Mouse (Mus musculus) layer of hippocampus, adult 9-11 months (tissue): Measurements from ENCODE around the gene Mfsd4b5.
"Not testable (repeated sequence)": the region's sequence is repeated elsewhere in the genome, so short reads cannot be mapped to it uniquely, and the experiment has no call there.

Experiments
- DNase-seq: peaks from one replicate; pipeline ENCODE4 v3.0.0; 2022

Gene Mfsd4b5

DNA sequence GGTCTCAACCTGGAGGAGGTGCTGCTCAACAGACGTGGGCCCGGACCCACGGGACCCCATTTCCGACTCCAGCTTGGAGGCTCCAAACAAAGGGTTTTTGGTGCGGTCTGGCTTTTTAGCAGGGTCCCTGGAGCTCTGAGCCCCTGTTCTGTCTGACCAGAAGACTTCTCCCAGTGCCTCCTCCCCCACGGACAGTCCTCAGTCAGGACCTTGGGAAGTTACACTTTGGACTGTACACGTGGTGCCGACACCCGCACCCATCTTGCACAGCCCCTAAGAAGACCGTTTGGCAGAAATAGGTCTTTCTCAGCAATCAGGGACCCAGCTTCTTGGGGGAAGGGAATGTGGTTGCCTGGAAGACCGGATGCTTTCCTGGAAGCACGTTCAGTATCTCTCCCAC is at the start of gene Mfsd4b5:
Mfsd4b5 (minus strand) TSS at position 181 of the 400 bp plus-strand sequence.
- no peak for DNase-seq

DNA sequence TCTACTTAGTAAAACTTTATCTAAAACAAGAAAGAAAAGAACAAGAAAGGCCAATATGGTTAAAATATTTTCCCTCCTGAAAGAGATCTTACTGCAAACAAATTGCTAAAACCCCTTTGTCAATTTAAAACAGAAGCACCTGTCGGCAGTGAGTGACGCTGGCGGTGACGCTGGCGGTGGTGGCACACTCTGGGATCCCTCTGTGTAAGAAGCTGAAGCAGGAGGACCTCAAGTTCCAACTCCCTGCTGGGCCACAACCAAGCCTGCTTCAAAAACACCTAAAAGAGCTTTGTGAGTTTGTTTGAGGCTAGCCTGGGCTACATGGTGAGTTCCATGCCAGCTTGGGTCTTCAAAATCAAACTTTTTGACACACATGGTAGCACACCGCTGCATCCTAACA is 48.5 kb upstream of the Mfsd4b5 start:
- DNase-seq = no peak

DNA sequence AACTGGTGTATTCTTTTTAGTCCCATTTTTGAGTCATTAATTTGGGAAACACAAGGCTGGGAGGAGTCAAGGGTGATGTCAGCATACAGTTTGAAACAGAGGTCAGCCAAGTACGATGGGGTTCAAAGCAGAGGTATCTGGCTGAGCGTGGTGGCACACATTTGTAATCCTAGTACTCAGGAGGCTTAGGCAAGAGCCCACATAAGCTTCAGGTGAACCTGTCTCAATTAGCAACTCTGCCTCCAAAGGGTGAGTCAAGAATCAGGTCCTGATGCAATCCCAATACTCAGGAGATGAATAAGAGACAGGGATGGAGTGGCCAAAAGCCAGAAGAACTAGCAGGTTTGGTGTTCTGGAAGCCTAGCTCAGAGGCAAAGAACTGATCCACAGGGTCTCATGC is 46.5 kb upstream of the Mfsd4b5 start:
- DNase-seq = no peak

DNA sequence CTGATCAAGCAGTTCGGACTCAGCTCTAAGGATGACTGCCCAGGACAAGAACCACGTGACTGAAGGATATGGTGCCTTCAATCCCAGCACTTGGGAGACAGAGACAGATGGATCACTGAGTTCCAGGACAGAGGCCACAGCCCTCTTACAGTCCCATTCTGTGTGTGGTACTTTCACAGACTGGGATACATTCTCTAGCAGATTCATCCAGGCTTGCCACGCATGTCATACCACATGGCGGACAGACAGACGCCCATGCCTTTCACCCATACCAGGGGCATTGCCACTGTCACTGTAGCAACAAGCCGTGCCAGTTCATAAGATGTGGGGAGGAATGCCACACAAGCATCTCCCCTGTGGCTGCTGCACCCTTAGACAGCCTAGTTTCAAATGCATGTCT is 44.3 kb upstream of the Mfsd4b5 start:
- DNase-seq = no peak

DNA sequence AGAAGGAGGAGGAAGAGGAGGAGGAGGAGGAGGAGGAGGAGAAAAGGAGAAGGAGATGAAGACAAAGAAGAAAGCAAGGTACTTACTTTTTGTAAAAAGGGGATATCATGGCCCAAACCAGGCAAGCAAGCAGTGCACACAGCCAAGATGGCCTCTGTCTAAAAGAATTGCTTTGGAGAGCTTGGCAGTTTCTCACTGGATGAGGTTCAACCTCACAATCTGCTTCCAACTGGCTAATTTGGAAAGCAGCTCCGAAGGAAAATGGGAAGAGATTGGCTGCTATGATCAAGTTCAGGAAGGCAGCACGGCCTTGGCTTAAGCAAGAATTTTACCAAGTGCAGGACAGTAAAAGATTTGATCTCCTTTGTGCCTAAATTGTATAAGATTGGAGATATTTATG is 43.2 kb upstream of the Mfsd4b5 start:
- no peak for DNase-seq

DNA sequence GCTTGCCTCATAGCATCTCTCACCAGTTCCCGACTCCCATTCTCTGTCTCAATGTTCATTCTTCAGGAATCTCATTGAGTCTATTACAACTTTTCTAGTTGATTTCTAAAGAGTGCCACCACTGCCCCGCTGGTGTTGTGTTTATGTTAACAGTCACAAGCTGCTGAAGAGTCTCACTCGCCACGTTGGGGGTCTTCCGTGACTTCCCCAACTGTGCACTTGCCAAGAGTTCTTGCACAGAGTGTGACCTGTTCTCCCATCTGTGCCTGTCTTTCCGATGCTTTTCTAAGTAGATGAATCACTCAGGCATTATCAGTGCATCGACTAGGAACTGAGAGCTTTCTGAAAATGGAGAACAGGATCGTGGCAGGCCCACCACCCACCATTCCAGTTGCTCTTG is 41.6 kb upstream of the Mfsd4b5 start:
- DNase-seq = no peak

DNA sequence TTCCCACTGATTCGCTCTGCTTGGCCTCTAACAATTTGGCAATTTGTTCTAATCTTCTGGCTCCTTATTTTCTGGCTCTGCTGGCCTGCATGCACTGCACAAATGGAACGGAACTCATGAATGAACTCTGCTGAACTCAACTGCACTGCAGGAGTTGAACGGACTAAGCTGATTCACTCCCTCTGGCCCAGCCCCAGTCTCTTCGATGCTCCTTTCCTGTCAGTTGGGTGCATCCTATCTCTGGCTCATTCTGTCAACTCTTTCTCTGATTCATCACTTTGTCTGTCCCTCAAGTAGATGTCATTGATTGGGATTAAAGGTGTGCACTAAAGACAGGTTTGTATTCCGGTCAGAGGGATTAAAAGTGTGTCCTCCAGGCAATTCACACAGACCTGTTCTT is 40.1 kb upstream of the Mfsd4b5 start:
- no peak for DNase-seq

DNA sequence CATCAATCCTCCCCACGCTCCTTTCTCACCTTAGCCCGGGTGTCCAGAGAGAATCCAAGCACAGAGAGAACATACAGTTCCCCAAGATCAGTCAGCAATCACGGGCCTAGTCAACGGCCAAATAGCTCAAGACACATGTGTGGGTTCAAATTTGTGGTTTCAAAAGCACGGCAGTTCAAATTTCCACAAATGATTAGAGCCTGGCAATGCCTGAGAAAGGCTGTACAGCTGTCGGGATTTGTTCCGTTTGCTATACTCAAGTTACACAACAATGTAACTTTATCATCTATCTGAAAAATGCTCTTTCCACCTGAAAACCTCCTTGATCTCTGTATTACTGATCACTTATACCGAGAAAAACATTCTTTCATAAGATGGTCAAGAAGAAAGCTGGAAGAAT is 39.1 kb upstream of the Mfsd4b5 start:
- no peak for DNase-seq

DNA sequence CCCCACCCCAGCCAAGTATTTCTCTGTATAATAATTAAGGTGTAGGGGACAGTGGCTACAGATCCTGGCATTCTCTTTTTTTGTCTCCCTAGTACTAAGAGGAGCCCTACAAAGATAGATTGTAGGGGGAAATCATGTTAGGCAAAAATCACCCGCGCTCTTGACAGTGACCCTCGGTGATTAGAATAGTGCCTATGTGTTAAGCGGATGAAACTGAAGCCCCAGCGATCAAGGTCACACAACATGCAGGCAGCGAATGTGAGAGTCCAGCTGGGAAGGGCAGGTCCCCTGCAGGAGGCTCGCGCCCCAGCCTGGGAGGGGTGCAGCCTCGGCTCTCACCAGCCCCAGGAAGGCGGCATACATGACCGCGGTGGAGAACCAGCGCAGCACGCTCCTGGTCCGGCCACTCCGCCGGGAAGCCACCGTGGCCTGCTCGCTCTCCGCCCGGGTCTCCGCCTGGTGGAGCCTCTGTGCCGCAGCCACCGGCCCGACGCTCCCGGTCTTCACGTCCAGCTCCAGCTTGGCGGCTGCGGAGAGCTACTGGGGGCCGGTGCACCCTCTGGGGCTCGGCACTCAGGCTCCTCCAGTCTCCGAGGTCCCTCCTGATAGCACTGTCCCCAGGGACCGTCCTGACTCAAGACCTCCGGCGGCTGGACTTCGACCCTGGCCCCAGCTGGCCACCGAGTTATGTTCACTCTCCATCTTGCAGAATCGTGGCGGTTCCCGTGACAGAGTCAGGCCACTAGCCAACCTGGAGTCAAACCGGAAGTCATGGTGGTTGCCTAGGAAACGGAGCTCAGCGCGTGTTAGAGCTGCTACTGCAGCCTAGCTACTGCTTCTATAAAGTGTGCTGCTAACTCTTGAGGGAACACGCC is 38.3 kb upstream of the Mfsd4b5 start, which contains the start of gene Mfsd4b1:
Mfsd4b1 (minus strand) TSS at position 715 of the 875 bp plus-strand sequence.
- DNase-seq = peak; percentile 92

DNA sequence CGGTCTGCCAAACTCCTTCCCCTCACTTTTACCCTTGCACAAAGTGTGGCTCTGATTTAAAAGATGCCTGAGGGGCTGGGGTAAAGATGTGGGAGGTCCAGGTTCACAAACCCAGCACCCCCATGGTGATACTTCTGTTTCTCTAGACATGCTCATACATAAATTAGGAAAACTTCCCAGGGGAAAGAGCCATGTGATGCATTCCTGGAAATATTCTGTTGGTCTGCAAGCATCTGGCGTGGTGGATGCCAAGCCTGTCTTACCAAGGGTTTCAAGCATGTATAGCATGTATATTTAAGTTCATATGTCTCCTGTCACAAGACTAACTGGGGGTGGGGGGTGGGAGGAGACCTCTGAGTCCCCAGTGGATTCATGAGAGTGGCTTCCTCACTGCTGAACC is 34.0 kb upstream of the Mfsd4b5 start:
- DNase-seq = no peak

DNA sequence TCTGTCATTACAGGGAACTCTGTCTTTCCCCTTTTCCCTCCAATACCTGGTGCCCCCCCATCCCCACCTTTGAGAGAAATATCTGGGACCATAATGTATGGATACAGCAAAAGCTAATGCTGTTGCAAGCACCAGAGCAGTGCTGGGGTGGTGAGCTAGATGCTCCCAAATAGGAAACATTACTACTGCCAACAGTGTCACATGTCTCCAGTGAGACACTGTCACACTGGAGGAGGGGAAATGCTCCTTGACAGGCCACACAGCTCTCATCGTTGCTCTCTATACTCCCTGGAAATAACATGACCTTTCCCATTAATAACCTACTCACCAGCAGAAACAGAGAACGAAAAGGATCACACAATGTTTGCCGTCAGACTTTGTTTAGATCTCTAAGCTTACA is 33.0 kb upstream of the Mfsd4b5 start:
- no peak for DNase-seq

DNA sequence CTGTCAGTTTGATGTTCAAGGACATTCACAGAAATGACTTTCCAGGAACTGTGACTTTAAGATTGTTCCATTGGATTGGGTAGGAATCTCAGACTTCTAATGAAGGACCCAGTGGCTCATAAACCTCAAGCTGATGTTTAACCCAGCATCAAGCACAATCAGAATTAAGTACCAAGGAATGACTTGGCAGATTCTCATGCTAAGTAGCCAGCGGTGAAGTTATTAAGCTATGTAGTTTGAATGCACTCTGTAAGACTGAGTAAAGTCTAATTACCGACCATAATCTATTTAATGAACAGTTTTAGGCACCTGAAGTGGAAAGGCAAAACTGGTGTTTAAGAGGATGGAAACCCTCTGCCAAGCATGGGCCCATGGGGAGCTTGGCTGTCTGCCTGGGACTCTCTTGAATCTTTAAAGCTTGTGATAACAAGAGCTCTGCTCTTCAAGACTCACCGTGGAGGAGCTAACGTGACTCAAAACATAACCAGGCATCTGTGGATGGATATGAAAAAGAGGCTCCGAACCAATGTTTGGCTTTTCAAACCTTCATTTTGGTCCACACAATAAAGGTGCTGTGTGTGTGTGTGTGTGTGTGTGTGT is 31.9 kb upstream of the Mfsd4b5 start:
- no peak for DNase-seq

DNA sequence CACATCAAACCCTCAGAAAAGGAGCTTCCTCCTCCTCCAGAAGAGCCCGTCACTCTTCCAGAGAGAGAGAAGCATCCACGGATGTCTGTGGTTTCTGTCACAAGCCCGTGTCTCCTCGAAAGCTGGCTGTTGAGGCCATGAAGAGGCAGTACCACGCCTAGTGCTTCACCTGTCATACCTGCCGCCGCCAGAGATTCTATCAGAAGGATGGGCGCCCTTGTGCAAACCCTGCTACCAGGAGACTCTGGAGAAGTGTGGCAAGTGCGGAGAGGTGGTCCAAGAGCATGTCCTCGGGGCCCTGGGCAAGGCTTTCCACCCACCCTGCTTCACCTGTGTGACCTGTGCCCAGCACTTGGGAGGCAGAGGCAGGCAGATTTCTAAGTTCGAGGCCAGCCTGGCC is 23.1 kb upstream of the Mfsd4b5 start:
- no peak for DNase-seq

DNA sequence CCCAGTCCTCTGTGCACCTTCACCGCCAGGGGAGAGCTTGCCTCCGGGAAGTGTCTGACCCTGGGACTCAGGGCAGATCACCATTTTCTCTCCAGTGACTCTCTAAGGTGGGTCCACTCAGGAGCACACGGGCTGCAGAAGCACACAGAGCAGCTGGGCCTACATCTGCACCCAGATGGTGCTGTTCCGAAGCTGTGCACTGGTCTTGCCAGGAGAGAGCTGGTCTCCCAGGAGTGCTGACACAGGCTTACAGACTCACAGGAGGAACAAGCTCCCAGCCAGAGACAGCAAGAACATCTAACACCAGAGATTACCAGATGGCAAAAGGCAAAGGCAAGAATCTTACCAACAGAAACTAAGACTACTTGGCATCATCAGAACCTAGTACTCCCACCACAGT is 22.4 kb upstream of the Mfsd4b5 start:
- DNase-seq = not testable (repeated sequence)

DNA sequence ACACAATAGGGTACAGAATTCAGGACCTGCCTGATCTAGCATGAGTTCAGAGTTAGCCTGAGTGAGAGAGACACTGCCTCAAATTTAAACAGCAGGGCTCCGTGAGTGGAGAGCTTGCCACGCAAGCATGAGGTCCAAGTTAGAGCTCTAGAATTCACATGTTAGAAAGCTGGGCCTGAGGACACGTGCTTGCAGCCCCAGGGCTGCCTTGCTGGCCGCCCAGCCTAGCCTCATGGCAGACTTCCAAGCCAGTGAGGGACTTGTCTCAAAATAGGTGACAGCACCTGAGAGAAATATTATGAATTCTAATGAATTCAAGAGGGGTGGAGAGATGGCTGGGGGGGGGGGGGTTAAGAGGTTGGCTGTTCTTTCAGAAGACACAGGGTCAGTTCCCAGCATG is 21.5 kb upstream of the Mfsd4b5 start:
- no peak for DNase-seq

DNA sequence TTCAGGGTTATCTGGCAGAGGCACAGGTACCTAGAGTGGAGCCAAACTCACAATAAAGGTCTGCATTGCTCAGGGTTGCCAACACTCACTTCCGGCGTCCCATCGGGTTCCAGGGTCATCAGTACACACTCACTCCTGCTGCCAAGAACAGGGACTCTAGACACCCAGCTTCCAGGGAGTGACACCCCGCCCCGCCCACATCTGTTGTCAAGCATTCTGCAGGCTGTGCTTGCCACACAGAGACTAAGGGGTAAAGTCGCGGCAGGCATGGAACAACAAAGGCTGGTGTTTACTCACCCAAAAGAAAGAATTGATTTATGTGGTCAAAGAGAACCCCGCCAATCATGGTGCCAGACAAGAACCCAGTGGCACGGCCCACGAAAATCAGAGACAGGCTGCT is 20.5 kb upstream of the Mfsd4b5 start:
- DNase-seq = peak; percentile 45

DNA sequence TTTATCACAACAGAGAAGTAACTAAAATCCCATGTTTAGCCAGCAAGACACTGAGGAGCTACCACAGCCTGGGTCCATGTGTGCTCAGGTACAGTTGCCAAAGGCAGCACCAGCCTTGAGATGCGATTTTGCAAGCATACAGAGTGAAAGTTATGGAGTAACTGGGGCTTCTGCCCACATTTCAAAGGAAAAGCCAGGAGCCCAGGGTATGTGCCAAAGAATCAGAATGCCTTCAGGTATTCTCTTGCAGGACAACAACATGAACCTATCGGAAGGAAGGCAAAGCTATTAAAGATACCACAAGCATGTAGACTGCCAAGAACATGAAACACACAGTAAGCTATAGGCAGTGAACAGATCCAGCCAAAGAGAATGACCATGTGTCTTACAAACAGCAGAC is 14.3 kb upstream of the Mfsd4b5 start:
- DNase-seq = no peak

DNA sequence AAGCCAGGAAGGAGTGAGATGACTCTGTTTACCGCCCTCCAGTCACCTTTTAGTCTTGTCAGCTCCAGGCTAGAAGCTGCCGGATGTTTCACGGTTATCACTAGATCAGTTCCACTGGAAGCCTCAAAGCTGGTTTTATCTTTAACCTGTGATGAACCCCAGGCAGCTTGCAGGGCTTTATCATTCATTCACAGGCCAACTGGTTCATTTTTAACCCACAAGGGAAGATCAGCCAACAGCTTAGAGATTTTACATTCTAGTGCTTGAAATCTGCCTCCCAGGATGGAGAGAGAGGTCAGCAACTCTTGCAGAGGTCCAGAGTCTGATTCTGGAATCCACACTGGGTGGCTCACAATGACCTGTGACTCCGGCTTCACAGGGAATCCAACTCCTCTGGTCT is 4.7 kb upstream of the Mfsd4b5 start:
- DNase-seq = no peak

DNA sequence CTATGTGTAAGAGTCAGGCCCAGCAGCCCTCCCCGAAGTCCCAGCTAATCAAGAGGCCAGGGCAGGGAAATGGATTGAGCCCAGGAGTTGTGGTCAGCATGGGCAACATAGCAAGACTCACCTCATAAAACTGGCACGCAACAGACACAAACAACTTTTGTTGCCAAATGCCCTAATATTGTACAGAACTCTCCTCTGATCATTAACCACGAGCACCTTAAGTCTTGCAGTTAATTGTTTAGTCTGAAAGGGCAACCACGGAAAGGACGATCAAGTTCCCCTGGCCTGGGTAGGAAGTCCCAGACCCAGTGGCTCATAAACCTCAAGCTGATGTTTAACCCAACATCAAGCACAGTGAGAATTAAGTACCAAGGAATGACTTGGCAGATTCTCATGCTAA is 3.8 kb downstream of the Mfsd4b5 start:
- no peak for DNase-seq

DNA sequence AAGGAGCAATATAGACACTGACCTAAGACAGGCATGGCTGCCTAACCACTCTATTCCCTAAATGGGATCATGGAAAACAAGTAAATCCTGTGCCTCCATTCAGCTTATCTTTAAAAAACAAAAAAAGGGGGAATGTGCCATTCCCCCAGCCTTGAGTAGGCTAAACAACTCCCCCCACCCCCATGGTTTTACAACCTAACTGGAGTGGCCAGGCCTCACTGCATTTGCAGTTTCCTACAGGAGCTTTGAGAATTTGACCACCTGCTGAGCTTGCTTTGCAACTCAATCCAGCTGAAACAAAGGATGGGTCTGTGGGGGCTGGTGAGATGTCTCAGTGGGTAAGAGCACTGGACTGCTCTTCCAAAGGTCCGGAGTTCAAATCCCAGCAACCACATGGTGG is 8.2 kb downstream of the Mfsd4b5 start:
- no peak for DNase-seq

DNA sequence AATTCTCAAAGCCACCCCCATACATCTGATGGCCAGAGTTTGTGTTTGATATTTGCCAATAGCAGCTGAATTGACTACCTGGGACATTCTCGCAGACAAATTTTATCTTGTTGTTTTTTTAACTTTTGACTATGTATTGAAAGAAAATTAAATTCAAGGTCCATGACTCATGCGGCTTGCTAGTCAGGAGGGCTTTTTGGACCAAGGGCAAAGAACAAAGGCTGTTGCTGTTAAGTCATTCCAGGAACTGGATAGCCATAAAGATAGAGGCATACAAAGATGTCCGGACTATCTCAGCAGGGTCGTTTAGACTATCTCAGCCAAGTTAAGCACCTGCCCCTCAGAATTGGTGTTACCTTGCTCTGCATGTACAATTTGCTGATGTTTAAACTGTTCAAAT is 9.1 kb downstream of the Mfsd4b5 start:
- no peak for DNase-seq

DNA sequence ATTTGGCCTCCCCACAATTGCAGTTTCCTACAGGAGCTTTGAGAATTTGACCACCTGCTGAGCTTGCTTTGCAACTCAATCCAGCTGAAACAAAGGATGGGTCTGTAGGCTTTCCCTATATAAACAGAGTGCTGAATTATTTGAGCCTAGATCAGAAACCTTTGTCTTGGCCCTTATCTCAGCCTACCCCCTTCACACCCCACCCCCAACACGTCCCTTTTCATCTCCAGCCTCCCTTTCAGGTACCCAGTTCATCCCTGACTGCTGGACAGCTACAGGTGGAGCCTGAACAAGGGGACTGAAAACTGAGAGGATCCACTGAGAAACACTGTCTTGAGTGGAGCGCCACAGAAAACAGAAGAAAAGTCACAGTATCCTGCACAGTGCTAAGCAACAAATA is 10.7 kb downstream of the Mfsd4b5 start:
- no peak for DNase-seq

DNA sequence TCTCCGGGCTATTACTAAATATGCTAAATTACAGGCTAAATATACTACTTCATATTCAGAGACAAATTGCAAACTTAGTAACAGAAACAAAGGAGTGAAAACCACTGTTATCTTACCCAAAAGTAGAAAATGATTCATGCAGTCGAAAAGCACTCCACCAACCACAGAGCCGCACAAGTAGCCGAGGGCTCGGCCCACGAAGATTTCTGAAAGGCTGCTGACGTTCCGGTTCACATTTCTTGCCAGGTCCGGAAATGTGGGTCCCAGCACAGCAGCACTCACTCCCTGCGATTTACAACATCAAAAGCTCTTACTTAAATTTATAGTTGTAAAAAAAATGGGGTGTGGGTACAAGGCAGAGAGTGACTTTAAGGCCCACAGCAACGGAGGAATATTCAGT is 11.5 kb downstream of the Mfsd4b5 start:
- no peak for DNase-seq

DNA sequence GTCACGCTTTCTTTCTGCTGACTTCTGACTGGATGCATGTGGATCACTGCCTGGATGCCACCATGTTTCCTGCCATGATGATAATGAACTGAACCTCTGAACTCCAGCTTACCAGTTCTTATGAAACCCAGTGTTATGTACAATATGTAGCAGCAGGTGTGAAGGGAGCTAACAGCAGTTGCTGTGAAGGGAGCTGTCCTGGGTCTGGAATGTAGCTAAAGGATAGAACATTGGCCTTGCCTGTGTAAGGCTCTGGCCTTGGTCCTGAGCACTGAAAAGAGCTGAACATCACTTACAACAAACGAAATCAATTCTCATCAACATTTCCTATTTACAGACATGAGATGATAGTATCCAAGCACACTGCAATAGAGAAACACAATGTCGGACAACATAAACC is 18.9 kb downstream of the Mfsd4b5 start:
- DNase-seq = no peak

DNA sequence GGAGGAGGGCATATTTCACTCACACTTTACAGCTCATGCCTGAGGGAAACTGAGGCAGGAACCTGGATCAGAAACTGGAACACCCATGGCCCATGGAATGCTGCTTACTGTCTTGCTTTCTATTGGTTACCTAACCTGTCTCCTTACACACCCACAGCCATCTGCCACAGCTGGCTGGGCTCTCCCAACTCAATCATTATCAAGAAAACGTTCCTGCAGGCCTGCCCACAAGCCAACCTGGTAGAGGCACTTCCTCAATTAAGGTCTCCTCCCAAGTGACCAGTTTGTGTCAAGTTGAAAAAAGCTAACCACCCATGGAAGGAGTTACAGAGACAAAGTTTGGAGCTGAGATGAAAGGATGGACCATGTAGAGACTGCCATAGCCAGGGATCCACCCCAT is 24.5 kb downstream of the Mfsd4b5 start:
- no peak for DNase-seq
